Mouse (Mus musculus) erythroblast, embryonic 14.5 days (primary cell): ENCODE data around the gene Slfn3.
"Not testable (repeated sequence)": the region's sequence is repeated elsewhere in the genome, so short reads cannot be mapped to it uniquely, and the experiment has no call there.

Source experiments
- GATA1 ChIP-seq: IDR thresholded peaks from 2 replicates; pipeline ENCODE4 v1.6.1; 2012; ENCODE audit warnings: low read length, inconsistent platforms, mixed read lengths
- TAL1 ChIP-seq: IDR thresholded peaks from 3 replicates; pipeline ENCODE4 v1.6.1; 2012; ENCODE audit warnings: low read length, inconsistent platforms, mixed read lengths

DNA sequence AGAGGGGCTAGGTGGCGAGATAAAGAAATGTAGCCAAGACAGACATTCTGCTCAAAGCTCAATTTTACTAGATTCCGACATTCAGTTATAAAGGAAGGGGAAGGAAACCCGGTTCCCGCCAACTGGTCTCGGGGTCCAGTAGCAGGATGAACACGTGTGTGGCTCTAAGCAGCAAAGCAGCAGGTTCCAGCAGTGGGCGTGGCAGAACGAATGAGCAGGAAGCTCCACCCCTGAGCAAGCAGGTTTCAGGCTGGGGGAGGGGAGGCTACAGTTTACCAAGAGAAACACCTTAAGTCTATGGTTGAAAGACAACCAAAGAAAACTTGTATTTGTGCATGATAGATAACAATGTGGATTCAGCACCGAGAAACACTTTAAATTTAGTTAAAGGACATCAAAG, 46.3 kb downstream of the Slfn3 start:
- TF ChIP-seq GATA1, TAL1: not testable (repeated sequence)
